Mouse (Mus musculus): Measurements from ENCODE around the gene Kpna4. TPM values are rescaled to one million over a fixed set of nuclear protein-coding genes. Genes with fewer than 3 reads are reported as not detected.

Kpna4 gene
- 100 to 1,000 TPM in 1 of 2 experiments, 10 to 100 TPM in 1; 86.8 to 109 TPM for total RNA-seq (2021)

DNA sequence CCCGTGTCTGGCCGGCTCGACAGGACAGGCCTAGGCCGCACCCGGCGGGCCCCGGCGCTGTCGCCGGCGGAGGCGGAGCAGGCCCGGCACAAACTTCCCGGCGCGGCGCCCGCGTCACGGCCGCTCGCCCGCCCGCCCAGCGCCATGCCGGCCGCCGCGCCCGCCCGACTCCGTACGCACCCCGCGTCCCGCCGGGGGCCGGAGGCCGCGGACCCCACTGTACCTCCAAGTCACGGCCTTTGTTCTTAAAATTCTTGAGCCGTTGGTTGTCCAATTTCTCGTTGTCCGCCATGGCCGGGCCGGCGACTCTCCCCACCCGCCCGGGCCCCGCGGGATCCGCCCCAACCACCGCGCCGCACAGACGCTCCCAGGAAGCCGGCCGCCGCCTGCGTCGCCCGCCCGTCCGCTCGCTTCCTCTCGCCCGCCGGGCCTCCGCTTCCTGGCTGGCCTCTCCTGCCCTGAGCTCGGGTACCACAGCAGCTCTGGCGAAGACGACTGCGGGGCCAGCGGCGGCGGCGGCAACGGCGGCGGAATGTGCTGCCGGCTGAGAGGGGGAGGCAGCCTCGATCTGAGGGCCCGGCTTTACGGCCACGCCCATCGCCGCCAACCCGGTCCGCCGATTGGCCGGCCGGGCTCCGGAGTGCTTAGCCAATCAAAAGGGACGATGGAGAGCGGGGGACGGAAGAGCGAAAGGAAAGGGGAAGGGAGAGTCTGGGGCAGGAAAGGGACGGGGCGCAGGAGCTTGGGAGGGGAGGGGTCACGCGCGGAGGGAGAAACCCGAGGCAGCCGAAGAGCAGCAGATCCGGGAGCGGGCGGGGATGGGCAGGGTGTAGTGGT lies at the start of gene Kpna4:
TSS of gene Kpna4 (minus strand) at position 605 of the 837 bp plus-strand sequence.
- peak; percentile 94 for DNase-seq

DNA sequence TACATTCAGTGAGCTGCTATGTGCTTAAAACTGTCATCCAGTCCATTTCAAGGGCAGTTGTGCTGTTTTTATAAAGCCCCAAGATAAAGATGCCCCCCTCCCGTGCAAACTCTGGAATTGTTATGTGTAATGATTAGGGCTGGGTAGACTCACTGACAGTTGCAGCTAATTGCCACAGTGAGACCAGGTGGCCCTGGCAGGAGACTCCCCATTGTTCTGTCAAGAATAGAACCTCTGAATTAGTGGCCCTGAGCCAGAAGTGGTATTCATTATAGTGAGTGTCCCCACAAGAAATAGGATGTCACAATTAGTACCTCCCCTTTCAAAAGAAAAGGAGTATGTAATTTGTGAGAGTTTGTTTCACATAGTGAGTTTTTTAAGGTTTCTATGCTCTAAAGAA lies 48.3 kb upstream of the Kpna4 start:
- no peak for DNase-seq

- DNase-seq: no peak
Observed at GRCm38 (mm10) chr3:69171123-69171522, 44.2 kb upstream of the Kpna4 start.

GRCm38 (mm10) chr3:69169796-69170195 lies 42.9 kb upstream of the Kpna4 start:
- no peak for DNase-seq

- DNase-seq: no peak
Observed at GRCm38 (mm10) chr3:69168724-69169123, 41.8 kb upstream of the Kpna4 start.

DNA sequence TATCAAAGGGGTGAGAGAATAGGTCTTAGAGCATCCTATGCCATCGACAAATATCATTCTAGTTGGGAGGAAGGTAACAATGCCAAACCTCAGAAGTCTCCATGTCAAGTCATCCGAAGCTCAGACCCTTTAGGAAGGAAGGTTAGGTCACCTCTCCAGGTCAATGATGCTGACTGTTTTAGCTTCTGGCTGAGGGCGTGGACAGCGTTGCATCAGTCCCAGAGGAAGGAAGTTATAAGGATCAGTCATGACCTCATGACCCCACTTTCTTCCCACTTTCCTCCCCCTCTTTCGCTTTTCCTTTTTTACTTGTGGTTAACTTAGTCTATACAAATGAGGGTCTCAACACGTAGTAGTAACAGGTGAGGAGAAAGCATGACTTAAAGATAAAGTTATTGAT lies 36.1 kb upstream of the Kpna4 start:
- DNase-seq: no peak

DNA sequence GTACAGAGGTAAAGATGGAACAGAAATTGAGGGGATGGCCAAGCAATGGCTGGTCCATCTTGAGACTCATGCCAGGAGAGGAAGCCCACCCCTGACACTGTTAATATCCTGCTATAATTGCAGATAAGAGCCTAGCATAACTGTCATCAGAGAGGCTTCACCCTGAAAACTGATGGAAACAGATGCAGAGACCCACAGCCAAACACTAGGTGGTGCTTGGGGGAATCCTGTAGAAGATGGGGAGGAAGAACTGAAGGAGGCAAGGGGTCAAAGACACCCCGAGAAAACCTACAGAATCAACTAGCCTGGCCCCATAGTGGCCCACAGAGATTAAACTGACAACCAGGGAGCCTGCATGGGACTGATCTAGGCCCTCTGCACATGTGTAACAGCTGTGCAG lies 33.5 kb upstream of the Kpna4 start:
- no peak for DNase-seq

- DNase-seq: no peak
Observed at GRCm38 (mm10) chr3:69159501-69159900, 32.6 kb upstream of the Kpna4 start.

- no peak for DNase-seq
Observed at GRCm38 (mm10) chr3:69157886-69158285, 31.0 kb upstream of the Kpna4 start.

GRCm38 (mm10) chr3:69156484-69156883 lies 29.6 kb upstream of the Kpna4 start:
- no peak for DNase-seq

- DNase-seq: no peak
Observed at GRCm38 (mm10) chr3:69154691-69155090, 27.8 kb upstream of the Kpna4 start.

GRCm38 (mm10) chr3:69150921-69151320 lies 24.0 kb upstream of the Kpna4 start:
- DNase-seq: no peak

GRCm38 (mm10) chr3:69142372-69142994 lies 15.6 kb upstream of the Kpna4 start:
- no peak for DNase-seq

DNA sequence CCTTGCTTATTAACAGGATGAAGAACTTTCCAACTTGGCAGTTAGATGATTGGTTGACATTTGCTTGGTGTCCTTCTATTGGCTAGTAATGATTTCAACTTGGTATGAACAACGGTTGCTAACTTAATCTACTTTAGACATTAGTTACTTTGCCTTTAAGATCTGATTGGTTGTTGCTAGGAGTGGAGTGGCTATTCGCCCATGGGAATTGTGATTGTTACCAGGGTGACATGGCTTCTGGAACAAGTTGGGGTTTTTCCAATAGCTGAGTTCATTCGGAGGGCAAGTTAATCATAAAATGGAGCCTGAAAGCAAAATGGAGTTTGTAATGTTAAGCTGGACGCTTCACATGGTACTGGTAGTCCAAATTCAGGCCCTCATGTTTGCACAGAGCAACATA lies 13.9 kb upstream of the Kpna4 start:
- DNase-seq: no peak

DNA sequence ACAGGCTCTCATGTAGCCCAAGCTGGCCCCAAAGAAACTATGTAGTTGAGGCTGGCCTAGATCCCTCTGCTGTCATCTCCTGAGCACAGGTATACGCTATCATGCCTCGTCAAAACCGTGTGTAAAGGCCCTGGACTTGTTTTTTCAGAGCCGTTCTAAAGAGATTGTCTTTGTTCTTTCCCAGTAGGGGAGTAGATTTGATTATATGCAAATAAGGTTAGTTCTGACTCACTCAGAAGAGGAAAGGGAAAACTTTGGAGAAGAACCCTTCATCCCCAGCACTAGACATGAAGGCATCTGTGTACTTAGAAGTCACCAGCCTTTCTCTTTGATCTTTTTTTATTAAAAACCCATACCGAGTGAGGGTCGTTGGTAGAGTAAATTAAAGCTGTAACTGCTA lies 9.1 kb upstream of the Kpna4 start:
- no peak for DNase-seq

- DNase-seq: no peak
Observed at GRCm38 (mm10) chr3:69130973-69131372, 4.1 kb upstream of the Kpna4 start.

DNA sequence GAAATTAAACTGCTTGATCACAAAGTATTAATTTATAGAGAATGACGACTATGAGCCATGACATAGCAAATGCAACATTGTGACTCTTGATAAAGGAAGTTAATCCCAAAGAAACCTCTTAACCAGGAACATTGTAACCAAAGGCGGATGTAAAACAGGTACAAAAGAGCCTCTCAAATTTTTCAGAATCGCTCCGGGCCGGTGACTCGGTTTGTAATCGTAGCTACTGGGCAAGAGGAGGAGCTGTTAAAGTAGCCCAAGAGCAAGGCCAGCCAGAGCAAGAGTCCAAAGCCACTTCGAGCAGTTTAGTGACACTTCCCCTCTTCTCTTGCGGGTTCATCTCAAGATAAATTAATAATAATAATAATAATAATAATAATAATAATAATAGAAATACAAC lies 780 bp upstream of the Kpna4 start:
- DNase-seq: no peak

GRCm38 (mm10) chr3:69127346-69127678 lies 399 bp upstream of the Kpna4 start:
- DNase-seq: no peak

GRCm38 (mm10) chr3:69125891-69126508 lies 913 bp downstream of the Kpna4 start:
- DNase-seq: peak in 1 of 2 experiments; percentile 29

DNA sequence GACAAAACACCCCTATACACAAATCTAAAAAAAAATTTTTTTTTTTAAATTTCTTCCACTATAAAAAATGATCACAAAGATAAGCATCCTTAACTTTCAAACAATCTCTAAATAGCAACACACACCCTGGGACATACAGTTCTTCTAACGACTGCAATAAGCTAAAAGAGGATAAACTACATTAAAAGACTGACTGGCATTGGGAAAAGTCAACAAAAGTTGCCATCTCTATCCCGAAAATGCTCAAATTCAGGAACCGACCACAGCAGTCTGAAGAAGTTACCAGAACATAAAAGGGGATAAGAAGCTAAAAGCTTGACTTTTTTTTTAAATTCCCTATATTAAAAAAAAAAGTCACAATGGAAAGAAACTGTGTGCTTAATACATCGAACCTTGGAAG lies 1.5 kb downstream of the Kpna4 start:
- DNase-seq: no peak

- no peak for DNase-seq
Observed at GRCm38 (mm10) chr3:69118827-69119226, 8.1 kb downstream of the Kpna4 start.

- DNase-seq: no peak
Observed at GRCm38 (mm10) chr3:69114760-69115159, 12.2 kb downstream of the Kpna4 start.

- no peak for DNase-seq
Observed at GRCm38 (mm10) chr3:69113956-69114355, 13.0 kb downstream of the Kpna4 start.

DNA sequence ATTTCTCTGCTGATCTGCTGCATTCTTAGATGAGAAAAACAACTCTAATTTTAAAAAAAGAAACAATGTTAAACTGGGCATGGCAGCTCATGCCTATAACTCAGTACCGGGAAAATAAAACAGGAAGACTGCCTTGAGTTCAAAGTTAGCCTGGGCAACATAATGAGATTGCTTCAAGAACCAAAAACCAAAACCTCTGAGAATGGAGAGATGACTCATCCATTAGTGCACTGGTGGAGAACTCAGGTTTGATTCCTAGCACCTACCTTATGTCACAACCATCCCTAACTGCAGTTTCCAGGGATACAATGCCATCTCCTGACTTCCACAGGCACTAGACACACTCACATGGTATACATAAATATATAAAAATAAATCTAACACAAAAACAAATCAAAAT lies 17.8 kb downstream of the Kpna4 start:
- no peak for DNase-seq

All from layer of hippocampus, postnatal 36 days (tissue).